Mouse (Mus musculus): ENCODE data around the gene Spdya.
"Not testable (repeated sequence)": the region's sequence is repeated elsewhere in the genome, so short reads cannot be mapped to it uniquely, and the experiment has no call there.

Spdya gene

DNA sequence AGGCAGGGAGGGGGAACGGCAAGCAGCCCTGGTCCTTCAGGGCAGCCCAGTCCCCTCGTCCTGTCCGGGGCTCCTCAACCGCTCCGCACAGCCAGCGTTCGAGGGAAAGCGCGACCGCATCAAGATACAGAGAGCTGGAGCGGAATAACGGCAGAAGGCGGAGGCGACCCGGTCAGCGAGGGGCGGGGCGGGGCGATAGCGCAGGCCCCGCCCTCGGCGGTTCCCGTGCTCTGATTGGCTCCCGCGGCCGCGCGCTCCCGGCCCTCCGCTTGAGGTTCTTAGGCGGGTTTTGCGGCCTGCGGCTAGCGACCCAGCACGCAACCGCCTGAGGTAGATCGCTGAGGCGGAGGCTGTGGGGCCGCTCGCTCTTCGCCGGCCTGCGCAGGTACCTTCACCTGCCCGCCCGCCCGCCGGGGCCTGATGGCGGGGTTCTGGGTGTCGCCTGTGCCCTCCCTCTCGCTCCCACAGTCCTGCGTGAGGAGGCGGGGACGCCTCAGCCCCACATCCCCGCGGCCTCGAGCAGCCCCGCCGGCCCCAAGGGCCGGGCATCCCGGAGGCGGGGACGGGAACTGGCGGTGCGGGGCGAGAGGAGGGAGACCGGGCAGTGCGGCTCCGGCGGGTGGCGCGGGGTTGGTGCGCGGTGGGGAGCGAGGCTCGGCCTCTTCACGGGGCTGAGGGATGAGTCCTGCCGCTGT, at the start of gene Spdya:
Gene Spdya, plus strand, starts transcription at position 305 of the 695 bp plus-strand sequence.
- peak; percentile 79 for DNase-seq

- DNase-seq = no peak
Observed at GRCm38 (mm10) chr17:71506832-71507231, 45.0 kb upstream of the Spdya start.

DNA sequence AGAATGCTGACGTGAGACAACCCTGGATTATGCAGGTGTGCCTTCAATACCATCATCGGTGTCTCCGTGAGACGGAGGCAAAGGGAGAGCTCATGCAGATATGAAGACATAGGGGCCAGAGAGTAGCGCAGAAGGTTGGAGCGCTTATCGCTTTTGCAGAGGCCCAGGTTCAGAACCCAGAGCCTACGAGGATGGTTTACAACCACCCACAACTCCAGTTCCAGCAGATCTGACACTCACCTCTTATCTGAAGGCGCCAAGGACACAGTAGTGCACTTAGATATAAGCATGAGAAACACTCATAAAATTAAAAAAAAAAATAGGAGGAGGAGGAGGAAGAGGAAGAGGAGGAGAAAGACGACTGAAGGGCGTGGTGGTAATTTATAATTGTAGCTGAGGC, 41.6 kb upstream of the Spdya start:
- DNase-seq = no peak

- no peak for DNase-seq
Observed at GRCm38 (mm10) chr17:71526302-71526708, 25.6 kb upstream of the Spdya start.

- peak; percentile 96 for DNase-seq
Observed at GRCm38 (mm10) chr17:71526711-71527564, 24.9 kb upstream of the Spdya start, which contains the start of gene Ndc80. Gene Ndc80, minus strand, starts transcription at chr17:71526857.

- DNase-seq = no peak
Observed at GRCm38 (mm10) chr17:71528042-71528441, 23.8 kb upstream of the Spdya start.

- not testable (repeated sequence) for DNase-seq
Observed at GRCm38 (mm10) chr17:71535595-71535994, 16.3 kb upstream of the Spdya start.

DNA sequence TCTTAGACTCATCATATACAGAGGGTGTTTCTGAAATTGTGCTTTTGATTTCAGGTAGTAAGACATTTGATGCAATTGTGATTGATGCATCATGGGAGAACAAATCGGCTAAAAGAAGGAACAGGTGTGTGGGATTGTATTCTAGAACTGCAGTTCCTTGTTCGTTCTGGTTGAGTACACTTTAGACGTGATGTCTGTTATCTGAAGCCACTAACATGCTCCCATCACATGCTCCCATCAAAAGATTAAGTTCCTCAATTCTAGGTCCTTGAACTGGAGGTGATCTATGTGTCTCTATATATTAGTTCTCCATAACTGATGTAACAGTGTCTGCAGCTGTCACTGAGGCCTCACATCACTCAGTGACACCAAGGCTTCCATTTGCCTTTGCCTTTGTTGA, 14.7 kb upstream of the Spdya start:
- no peak for DNase-seq

DNA sequence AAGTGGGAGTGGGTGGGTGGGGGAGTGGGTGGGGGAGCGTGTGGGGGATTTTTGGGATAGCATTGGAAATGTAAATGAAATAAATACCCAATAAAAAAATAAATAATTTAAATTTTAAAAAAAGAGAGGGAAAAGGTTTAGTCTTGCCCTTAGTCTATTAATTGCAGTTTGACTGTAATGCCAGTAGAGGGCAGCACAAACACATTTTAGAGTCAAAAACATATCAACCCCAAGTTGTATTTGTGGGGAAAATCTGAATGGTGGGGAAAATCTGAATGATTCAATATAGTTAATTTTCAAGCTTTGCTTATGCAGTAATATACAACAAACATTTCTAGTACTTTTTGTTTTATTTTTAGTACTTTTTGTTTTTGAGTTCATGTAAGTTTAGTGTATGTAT, 3.3 kb upstream of the Spdya start:
- DNase-seq = peak; percentile 23

DNA sequence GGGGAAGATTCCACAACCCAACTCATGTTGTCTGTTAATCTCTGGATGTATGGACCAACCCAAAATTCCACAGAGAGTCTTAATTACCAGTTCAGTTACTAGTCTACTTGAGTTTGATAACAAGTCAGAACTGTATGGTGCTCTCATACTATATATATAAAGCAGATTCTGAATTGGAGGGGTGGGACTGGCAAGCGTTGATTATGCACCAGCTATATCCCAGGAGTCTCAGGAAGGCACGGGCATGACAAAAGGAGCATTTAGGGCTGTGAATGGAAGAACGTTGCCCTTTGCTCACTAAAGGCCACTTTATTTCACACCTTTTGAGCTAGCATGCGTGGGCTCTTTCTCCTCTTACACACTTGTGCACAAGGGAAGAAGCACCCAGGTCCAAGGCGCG, 511 bp upstream of the Spdya start:
- DNase-seq = no peak

DNA sequence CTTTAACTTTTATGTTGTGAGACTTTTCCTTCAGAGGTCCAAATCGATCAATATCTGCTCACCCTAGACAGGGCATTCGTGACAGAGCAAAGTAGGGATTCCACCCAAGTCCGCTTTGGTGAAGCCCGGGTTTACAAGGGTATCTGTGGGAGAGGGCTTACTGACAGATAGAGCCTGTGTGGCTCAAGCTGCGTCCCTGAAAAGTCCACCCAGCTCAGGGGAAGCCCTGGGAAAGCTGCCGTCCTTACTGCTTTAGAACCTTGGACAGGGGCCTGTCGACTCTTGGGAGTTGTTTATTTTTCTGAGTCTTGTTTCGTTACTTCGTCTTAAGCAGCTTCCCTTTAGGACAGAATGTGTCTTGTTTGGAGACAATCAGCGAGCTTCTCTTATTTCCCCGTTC, 1.0 kb downstream of the Spdya start:
- no peak for DNase-seq

DNA sequence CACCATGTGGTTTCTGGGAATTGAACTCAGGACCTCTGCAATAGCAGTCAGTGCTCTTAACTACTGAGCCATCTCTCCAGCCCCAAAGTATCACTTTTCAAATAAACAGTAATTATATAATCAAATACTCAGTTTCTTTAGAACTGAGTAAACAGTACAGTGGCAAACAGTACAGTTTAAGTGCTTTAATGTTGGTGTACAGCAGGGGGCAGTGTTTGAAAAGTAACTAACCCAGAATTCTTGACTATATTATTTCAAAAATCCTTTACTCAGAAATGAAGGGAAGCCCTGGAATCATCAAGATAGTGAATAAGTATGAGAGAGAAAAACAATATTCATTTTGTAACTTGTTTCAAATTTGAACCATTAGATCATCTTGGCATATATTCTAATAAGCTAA, 9.8 kb downstream of the Spdya start:
- DNase-seq = peak; percentile 43

DNA sequence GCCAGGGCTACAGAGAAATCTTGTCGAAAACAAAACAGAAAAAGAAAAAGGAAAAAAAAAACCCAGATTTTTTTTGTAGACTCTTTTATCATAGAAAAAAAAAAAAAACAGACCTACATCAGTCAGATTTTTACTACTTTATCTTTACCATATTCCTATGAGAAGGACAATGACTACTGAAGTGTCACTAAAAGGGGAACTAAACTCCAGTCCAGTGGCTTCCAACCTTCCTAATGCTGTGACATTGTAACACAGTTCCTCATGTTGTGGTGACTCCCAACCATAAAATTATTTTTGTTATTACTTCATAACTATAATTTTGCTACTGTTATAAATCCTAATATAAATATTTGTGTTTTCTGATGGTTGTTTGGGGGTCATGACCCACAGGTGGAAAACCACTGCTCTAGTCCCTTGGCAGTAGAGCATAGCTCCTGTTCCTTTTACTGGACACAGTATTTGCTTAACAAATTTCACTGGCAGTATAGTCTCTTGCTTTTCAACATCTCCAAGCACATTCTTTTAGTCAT, 27.4 kb downstream of the Spdya start:
- DNase-seq = no peak

DNA sequence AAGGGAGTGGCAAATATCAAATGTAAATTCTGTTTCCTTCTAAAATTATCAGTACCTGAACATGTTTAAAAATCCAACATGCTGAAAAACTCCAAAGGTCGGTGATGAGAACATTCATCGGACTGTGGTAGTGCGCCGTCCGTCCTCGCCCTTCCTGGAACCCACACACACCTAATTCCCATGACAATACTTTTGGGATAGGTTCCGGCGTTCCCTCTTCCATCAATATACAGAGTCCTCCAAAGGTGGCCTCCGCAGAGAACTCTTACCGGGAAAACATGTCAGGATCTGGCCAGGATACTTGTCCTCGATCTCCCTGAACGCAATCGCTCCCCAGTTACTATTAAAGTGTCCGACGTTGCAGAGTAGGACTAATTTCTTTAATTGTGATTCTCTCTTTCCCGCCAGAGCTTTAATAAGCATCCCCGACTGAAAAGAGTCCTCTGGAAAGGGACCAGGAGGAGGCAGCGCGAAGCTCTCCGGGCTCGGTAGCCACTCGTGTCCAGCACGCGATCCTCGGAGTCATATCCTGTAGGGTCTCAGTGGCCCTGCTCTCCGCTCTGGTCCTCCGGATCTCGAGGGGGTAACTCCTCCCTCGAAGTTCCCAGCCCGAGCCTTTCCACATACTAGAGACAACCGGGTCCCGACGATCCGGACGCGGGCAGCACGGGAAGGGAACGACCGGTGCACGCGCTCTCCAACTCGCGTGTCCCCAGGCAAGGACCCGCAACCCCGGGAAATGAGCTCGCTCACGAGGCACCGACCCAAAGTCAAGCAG, 46.2 kb downstream of the Spdya start:
- DNase-seq = no peak

DNA sequence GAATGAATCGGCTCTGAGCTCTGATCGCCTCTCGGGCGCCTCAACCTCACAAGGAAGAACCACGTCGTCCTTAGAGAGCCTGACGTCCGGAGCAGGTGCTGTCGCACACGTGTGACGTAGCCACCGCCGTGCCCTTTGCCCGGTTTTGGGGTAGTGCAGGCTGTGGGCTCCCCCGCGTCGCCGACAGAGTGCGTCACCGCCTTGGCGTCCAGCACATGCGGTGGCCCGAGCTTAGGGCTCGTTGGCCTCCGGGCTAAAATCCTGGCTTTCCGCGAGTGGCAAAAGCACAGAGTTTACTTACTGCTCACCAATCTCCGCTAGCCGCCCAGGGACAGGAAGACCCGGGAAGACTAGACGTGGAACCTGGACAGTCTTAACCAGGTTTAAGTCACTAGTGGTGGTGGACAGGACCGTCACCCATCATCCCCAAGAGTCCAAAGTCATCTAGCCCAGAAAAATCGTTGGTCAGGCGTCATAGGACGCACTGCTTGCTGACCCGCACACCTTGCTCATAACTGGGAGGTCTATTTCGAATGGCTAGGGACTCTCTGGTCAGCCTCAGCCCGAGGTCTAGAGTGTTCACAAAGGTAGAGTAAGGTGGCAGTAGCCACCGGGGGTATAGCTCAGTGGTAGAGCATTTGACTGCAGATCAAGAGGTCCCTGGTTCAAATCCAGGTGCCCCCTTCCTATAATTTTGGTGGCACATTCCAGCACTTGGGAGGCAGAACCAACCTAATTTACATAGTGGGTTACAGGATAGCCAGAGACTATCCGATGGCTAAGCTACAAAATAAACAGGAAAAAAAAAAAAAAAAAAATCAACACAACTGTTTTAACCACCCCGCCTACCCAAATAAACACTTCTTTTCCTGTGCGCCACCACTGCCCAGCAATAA, 47.0 kb downstream of the Spdya start:
- DNase-seq = peak; percentile 94

GRCm38 (mm10) chr17:71615638-71616318, 63.9 kb downstream of the Spdya start, which contains the start of gene Wdr43:
Gene Wdr43, plus strand, starts transcription at chr17:71615895.
- DNase-seq = peak; percentile 98

DNA sequence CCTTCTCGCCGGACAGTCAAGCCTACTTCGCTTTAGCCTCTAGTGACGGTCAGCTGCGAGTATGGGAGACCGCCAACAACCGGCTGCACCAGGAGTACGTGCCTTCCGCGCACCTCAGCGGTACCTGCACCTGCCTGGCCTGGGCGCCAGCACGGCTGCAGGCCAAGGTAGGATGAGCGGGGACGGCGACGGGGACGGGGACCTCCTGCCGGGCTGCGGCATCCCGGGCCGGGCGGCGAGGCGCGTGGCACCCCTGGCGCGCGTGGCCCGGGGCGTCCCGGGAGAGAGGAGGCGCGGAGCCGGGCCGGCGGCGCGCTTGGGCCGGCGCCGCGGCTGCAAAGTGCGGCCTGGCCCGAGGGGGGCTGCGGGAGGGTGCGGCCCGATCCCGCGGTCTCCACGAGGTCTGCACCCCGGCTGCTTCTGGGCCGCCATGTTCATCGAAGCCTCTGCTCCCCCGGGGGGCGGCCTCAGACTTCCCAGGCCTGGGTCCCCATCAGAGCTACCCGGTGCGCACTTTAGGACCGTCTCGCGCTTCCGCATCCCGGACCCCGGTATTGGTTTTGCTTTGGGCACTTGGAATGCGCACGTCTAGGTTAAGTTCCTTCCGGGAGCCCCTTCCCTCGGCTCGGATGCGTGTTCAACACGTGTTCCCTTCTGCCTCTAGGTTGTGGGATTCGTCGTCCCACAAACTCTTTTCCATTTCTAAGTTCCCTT, 64.6 kb downstream of the Spdya start:
- peak; percentile 19 for DNase-seq

DNA sequence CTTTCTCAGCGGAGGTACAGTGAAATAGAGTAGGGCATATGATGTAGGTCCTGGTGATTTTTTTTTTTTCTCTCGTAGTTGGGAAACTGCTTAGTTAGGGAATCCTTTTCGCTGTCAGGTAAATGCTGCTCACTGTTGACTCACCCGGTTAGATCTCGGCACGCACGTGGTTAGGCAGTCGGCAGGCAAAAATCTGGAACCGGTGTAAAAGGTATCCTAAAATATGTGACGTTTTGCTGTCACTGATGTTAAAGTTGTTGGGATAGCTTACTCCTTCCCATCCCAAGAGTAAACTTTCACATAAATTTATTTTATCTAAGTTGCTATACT, 65.1 kb downstream of the Spdya start:
- no peak for DNase-seq

GRCm38 (mm10) chr17:71617974-71618373, 66.1 kb downstream of the Spdya start:
- no peak for DNase-seq

DNA sequence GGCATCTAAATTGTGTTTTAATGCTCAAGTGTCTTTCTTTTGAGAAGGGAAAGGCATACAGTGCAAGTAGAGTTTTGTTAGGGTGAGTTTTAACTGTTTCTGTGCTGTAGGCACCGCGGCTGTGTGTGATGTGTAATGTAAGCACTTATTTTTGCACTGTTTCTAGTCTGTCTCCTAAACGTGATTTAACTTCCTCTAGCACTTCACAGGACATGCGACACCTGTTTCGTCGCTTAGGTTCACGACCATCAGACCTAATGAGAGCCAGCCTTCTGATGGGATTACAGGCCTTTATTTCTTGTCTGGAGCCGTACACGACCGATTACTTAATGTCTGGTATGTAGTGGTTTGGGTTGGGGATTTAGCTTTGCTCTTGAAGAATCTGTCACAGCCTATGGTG, 79.9 kb downstream of the Spdya start:
- no peak for DNase-seq

- no peak for DNase-seq
Observed at GRCm38 (mm10) chr17:71633350-71633749, 81.5 kb downstream of the Spdya start.
